Mouse (Mus musculus) embryonic facial prominence, embryonic 13.5 days (tissue): Measurements from ENCODE around the gene Rtl5. TPM values are rescaled to one million over a fixed set of nuclear protein-coding genes. Genes with fewer than 3 reads are reported as not detected.

ENCODE experiments used
- ATAC-seq: fragments of 200-750 bp; cut with Nextera tagmentation; 2 replicates; pipeline ENCODE4 v1.8.0; 2017; ENCODE audit warnings: low read depth; ENCODE audit not compliant: insufficient number of reproducible peaks, insufficient read depth, low FRiP score, low TSS enrichment
- H3K27ac ChIP-seq: fragments of 300-500 bp; sonication (generic); 2 replicates; pipeline ENCODE4 v1.5.1; 2015; ENCODE audit warnings: moderate library complexity, mild to moderate bottlenecking, inconsistent platforms
- H3K27me3 ChIP-seq: fragments of 300-500 bp; sonication (generic); 2 replicates; pipeline ENCODE4 v1.6.1; 2015; ENCODE audit warnings: mild to moderate bottlenecking, inconsistent platforms
- H3K36me3 ChIP-seq: fragments of 300-500 bp; sonication (generic); 2 replicates; pipeline ENCODE4 v1.6.1; 2015; ENCODE audit warnings: mild to moderate bottlenecking, inconsistent platforms
- H3K4me1 ChIP-seq: fragments of 300-500 bp; sonication (generic); 2 replicates; pipeline ENCODE4 v1.6.1; 2015; ENCODE audit warnings: inconsistent platforms
- H3K4me2 ChIP-seq: fragments of 300-500 bp; sonication (generic); 2 replicates; pipeline ENCODE4 v1.6.1; 2015; ENCODE audit warnings: moderate library complexity, mild to moderate bottlenecking, inconsistent platforms
- H3K4me3 ChIP-seq: fragments of 300-500 bp; sonication (generic); 2 replicates; pipeline ENCODE4 v1.5.1; 2015; ENCODE audit warnings: mild to moderate bottlenecking, inconsistent platforms
- H3K9ac ChIP-seq: fragments of 300-500 bp; sonication (generic); 2 replicates; pipeline ENCODE4 v1.6.1; 2015; ENCODE audit warnings: mild to moderate bottlenecking, inconsistent platforms
- H3K9me3 ChIP-seq: fragments of 300-500 bp; sonication (generic); 2 replicates; pipeline ENCODE4 v1.6.1; 2016; ENCODE audit warnings: inconsistent platforms
- WGBS: fragments of 180-500 bp; shearing (Covaris S2); methylation state at CpG from one replicate; pipeline ENCODE4 v1.1.7; 2015; ENCODE audit warnings: mixed read lengths; 5-methylcytosine and 5-hydroxymethylcytosine counted together
- polyA plus RNA-seq: library from polyadenylated mRNA; unstranded; fragments of >200 nt; fragmentation: Nextera tagmentation; extraction: Ambion mirVana; gene quantifications from 2 replicates; pipeline ENCODE4 v1.2.1, GENCODE M21; 2015

The Rtl5 gene
- polyA plus RNA-seq, 1 experiment from 2014 or later, result 2.3 TPM

DNA sequence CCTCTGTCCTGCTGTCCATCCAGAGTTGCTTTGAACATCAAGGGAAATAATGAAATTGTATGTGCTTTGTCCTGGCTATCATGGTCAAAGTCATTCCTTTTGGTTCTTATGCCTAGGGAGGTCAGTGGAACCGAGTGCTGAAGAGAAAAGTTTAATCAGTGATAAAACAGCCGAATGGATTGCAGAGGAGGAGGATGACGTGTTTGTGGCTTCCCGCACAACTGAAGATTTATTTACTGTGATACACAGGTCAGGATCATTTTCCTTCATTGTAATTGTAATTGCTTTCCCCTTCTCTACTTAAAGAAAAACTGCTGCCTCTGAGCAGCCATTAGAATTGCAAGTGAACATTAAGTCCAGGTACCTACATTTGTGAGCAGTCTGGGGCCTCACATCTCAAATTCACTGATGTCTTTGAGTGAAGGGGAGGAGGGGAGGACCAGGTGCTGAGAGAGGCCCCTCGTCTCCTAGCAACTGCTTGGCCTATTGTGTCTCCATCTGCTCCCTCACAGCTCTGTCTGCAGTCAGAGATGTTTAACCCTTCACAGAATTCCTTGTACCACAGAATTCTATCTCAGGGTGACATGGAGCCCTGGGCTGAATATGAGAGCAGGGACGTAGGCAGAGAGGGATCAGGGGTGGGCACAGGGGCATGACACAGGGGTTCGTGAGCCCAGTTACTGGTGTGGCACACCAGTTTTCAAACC lies 10.6 kb upstream of the Rtl5 start:
- Histone ChIP-seq H3K4me2 (no peak overlapping the region), H3K9ac (no peak overlapping the region), H3K9me3 (no peaks in the 10 kb centered on the region), H3K36me3 (peaks cover 12% of the 10 kb centered on the region; the same call in 1 of the 2 replicates), H3K27ac (peak overlapping the region; percentile 39), H3K4me3 (no peak overlapping the region), H3K4me1 (peaks cover 6% of the 10 kb centered on the region; the same call in 1 of the 2 replicates), H3K27me3 (peaks cover 27% of the 10 kb centered on the region; the same call in 1 of the 2 replicates)
- ATAC-seq, result no peak
- WGBS, result 40% methylated on average over 7 of the region's 7 CpGs

DNA sequence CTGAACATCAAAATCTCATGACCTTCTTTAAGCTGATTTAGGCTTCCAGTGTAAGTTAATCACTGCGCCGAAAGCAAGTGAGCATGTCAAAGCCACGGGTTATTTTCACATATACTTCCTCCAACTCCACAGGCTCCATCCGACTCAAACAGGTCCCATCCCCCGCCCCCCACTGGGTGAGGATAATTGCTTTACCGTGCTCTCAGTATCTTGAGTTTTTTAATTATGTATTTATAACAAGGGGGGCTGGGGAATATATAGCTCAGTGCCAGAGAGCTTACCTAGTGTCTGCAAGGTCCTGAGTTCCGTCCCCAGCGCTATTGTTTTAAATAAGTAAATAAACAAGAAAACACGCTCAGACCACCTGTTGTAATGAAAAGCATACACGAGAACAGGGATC lies 10.0 kb upstream of the Rtl5 start:
- Histone ChIP-seq H3K36me3 (peaks cover 12% of the 10 kb centered on the region; the same call in 1 of the 2 replicates), H3K9ac (no peak overlapping the region), H3K4me2 (no peak overlapping the region), H3K4me3 (no peak overlapping the region), H3K9me3 (no peaks in the 10 kb centered on the region), H3K27ac (no peak overlapping the region), H3K27me3 (peaks cover 20% of the 10 kb centered on the region; the same call in 1 of the 2 replicates), H3K4me1 (peaks cover 6% of the 10 kb centered on the region; the same call in 1 of the 2 replicates)
- WGBS, result 60% methylated on average over 10 of the region's 10 CpGs
- no peak for ATAC-seq

DNA sequence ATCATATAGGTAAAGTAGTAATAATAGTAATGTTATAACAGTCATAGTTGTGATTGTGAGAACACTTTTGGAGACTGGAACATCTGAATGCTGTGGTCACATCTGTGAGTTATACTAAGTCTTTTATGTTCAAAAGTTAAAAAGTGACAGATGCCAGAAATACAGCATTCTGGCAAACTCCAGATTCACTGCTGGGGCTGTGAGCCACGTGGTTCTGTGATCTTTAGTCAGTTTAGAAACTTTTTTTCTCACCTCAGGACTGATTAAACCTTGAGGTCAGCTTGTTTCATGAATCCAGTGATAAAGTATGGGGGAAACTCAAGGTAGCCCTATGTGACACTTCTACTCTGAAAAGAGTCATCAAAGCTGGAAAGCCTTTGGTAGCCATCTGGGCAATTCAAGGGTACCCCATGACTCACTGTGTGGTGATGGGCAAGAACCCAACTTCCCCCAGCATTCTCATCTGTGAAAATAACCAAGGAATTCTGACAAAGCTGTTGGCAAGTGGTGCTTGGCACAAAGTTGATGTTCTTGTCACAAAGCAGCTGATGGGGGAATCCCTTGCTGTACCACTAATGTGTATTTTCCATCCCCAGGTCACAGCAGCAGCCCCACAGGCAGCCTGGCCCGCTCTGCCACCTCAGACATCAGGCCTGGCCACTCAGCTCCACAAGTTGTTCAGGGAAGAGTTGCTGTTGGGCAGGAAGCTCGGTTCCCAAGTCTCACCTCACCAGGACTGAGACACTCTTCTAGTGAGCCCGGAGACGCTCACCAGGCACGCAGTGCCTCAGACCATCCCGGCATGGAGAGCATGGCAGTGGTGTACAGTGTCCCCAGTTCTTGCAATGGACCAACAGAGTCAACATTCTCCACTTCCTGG lies 6.0 kb upstream of the Rtl5 start:
- Histone ChIP-seq H3K4me1 (peaks cover 4% of the 10 kb centered on the region; the same call in 1 of the 2 replicates), H3K9me3 (no peaks in the 10 kb centered on the region), H3K27ac (no peak overlapping the region), H3K9ac (no peak overlapping the region), H3K4me2 (no peak overlapping the region), H3K36me3 (peaks cover 12% of the 10 kb centered on the region; the same call in 1 of the 2 replicates), H3K4me3 (no peak overlapping the region), H3K27me3 (peaks cover 29% of the 10 kb centered on the region)
- no peak for ATAC-seq
- WGBS, result 80% methylated on average over 7 of the region's 7 CpGs

DNA sequence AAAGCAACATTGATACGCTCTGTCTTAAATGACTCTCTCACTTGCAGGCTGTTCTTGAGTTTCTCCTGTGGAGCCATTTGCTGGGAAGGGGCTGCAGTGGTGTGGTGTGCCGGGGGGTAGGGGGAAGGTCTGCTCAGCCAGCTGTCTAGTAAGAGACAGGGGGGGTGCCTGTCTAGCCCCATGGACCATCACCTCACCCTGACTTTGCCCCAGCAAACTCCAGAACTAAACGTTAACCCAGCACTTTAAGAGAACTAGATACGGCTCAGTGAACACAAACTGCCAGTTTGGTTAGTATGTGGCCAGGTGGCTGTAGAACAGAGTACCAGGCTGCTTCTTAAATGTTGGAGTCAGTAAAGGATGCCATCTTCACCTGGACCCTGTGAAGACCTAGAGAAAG lies 4.1 kb upstream of the Rtl5 start:
- ATAC-seq, result no peak
- no peak overlapping the region for H3K4me3 ChIP-seq
- peaks cover 12% of the 10 kb centered on the region; the same call in 1 of the 2 replicates for H3K36me3 ChIP-seq
- H3K27me3 ChIP-seq, result peaks cover 44% of the 10 kb centered on the region
- H3K27ac ChIP-seq, result no peak overlapping the region
- peaks cover 3% of the 10 kb centered on the region for H3K4me1 ChIP-seq
- no peaks in the 10 kb centered on the region for H3K9me3 ChIP-seq
- no peak overlapping the region for H3K4me2 ChIP-seq
- 63% methylated on average over 4 of the region's 4 CpGs for WGBS
- no peak overlapping the region for H3K9ac ChIP-seq

DNA sequence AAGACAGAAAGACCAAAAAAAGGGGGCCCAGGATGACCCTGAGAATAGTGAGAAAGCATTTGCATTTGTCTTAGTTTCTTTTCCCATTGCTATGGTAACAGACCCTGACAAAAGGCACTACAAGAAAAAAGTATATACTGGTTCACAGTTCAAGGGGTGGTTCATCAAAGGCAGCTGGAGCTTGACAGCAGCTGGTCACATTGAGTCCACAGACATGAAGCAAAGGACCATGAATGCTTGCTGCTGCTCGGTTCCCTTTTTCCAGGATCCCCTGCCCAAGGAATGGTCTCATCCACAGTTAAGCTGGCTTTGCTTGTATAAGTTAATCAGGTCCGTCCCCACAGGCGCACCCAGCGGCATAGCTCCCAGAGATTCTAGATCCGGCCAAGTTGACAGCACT lies 3.3 kb upstream of the Rtl5 start:
- no peak overlapping the region for H3K4me3 ChIP-seq
- no peaks in the 10 kb centered on the region for H3K9me3 ChIP-seq
- no peak overlapping the region for H3K9ac ChIP-seq
- H3K4me1 ChIP-seq, result peaks cover 8% of the 10 kb centered on the region
- ATAC-seq, result no peak
- peaks cover 50% of the 10 kb centered on the region for H3K27me3 ChIP-seq
- peaks cover 12% of the 10 kb centered on the region; the same call in 1 of the 2 replicates for H3K36me3 ChIP-seq
- no peak overlapping the region for H3K27ac ChIP-seq
- WGBS, result 86% methylated on average over 5 of the region's 5 CpGs
- no peak overlapping the region for H3K4me2 ChIP-seq

DNA sequence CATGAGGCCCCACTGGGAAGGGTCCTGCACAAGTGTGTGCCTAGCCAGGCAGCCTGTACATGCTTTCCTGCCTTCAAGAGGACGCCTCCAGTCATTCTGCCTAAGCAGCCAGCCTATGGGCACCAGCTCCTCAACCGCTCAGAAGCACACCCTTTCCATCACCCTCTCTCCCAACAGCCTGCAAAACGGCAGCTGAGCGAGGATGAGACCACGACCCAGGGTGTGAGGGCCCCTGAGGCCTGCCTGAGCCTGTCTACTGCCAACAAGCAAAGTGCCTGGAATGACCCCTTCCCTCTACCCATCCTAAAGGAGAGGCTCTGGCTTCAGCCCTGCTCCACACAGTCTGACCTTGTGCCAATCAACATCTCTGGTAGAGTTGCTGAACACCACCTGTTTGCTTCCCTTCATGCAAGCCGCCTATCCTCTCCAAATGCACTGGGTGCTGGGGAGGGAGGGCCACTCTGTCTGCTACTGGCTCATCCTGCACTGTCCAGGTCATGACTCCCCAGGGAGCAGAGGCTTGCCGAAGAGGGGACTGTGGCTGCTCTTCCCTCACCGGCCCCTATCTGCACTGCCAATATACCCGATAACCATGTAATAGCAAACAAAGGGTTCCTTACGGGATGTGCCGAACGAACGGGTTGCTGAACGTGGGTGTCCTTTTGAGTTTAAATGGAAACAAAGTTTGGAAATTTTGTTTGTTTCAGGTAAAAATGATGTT lies 2.7 kb upstream of the Rtl5 start:
- Histone ChIP-seq H3K9me3 (no peaks in the 10 kb centered on the region), H3K27me3 (peaks cover 45% of the 10 kb centered on the region), H3K9ac (no peak overlapping the region), H3K4me2 (no peak overlapping the region), H3K27ac (no peak overlapping the region), H3K4me3 (no peak overlapping the region), H3K4me1 (peaks cover 8% of the 10 kb centered on the region), H3K36me3 (peaks cover 12% of the 10 kb centered on the region; the same call in 1 of the 2 replicates)
- 87% methylated on average over 14 of the region's 14 CpGs for WGBS
- no peak for ATAC-seq

DNA sequence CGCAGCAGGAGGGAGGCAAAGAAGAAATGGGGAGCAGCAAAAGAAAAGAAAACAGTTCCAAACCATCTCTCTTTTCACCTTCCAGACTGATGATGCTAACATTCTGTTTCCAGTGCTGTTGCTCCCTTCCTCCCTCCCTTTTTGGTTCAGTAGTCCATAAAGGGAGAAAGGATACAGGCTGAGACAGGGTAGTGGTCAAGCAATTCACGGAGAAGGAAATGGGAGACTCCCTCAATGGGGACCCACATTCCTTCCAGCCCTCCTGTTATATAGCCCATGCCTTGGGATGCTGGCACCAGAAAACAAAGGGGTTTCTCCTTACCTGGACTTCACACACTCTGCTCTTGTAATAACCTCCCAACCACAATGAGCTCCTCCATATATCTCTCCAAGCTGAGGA lies 413 bp upstream of the Rtl5 start:
- 27% methylated on average over 2 of the region's 2 CpGs for WGBS
- Histone ChIP-seq H3K27ac (peak overlapping the region; percentile 78), H3K27me3 (peaks cover 49% of the 10 kb centered on the region), H3K9ac (peak overlapping the region; percentile 72; the same call in 1 of the 2 replicates), H3K4me1 (peaks cover 8% of the 10 kb centered on the region), H3K9me3 (no peaks in the 10 kb centered on the region), H3K4me3 (peak overlapping the region; percentile 53), H3K4me2 (peak overlapping the region; percentile 67), H3K36me3 (no peaks in the 10 kb centered on the region)
- ATAC-seq, result no peak

DNA sequence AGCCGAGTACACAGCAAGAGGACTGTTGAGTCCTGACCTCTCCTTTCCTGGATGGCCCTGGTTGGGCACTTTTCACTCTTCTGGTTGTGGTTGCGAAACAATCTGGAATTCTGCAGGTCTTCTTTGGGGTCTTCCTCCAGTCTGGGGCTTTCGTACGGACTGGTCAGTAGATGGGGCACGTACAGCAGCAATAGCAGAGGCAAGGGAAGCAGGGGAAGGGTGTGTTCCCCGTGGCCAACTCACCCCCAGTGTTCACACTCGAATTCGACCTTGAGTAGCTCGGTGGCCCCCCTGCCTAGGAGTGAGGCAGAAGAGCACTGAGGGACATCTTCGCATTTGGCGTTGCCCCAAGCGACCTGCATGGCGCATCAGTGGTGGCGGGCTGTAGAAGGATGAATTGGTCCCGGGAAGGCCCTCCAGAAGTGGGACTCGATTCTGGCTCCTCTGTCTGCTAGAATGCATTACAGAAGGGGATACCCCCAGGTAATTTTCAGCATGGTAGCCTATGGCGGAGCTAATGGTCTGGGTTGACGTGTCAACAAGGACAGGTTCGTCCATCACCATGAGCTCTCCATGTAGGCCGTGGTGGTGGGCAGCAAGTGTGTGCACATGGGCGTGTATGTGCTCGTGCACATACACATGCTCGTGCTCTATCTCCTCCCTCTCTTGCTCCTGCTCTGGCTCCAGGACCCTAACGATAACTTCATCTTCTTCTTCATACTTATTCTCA lies 2.1 kb downstream of the Rtl5 start:
- peaks cover 14% of the 10 kb centered on the region for H3K4me1 ChIP-seq
- H3K27ac ChIP-seq, result no peak overlapping the region
- no peaks in the 10 kb centered on the region for H3K9me3 ChIP-seq
- H3K36me3 ChIP-seq, result no peaks in the 10 kb centered on the region
- 93% methylated on average over 24 of the region's 24 CpGs for WGBS
- no peak overlapping the region for H3K9ac ChIP-seq
- H3K27me3 ChIP-seq, result peaks cover 59% of the 10 kb centered on the region
- no peak overlapping the region for H3K4me2 ChIP-seq
- ATAC-seq, result no peak
- no peak overlapping the region for H3K4me3 ChIP-seq

DNA sequence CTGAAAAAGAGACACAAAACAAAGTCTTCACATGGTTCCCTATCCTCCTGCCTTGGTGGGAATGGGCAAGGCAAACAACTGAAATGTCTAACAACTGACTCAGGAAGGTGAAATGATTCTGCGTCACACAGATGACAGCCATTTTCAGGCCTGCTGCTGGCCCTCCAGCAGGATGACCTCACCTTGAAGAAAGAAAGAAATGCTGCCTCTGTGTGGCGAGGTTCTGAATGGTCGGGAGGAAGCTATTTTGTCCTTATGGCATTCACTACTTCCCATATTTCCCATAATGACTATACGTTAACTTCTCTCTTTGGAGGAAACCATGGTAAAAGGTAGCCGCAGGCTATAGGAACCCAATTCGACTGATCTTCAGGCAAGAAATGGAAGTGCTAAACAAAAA lies 4.0 kb downstream of the Rtl5 start:
- H3K9ac ChIP-seq, result no peak overlapping the region
- 75% methylated on average over 6 of the region's 6 CpGs for WGBS
- H3K4me1 ChIP-seq, result peaks cover 17% of the 10 kb centered on the region
- H3K27me3 ChIP-seq, result peaks cover 54% of the 10 kb centered on the region
- no peaks in the 10 kb centered on the region for H3K9me3 ChIP-seq
- no peaks in the 10 kb centered on the region for H3K36me3 ChIP-seq
- H3K4me2 ChIP-seq, result no peak overlapping the region
- no peak overlapping the region for H3K27ac ChIP-seq
- ATAC-seq, result no peak
- no peak overlapping the region for H3K4me3 ChIP-seq

DNA sequence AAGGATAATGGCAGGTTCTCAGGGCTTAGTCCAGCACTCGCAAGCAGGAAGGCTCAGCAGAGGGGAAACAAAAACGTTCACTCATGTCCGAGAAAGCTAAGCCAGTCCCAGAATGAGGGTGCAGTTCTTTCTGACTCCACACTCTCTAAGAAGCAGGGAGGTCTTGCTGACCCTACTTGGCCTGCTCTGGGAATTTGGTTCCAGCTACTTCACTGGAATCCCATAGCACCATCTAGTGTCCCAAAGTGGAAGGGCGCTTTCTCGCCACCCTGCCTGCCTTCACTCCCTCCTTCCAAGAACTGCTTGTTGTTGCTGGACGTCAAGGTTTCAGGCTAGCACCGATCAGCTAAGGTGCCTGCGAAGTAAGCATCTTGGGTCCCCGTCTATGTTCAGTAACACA lies 5.0 kb downstream of the Rtl5 start:
- peaks cover 17% of the 10 kb centered on the region for H3K4me1 ChIP-seq

More for the DNA sequence above, 5.0 kb downstream of the Rtl5 start:
- Histone ChIP-seq H3K27ac (no peak overlapping the region), H3K36me3 (no peaks in the 10 kb centered on the region), H3K4me2 (no peak overlapping the region), H3K27me3 (peaks cover 49% of the 10 kb centered on the region), H3K9ac (no peak overlapping the region), H3K4me3 (no peak overlapping the region), H3K9me3 (no peaks in the 10 kb centered on the region)
- ATAC-seq, result no peak
- WGBS, result 24% methylated on average over 9 of the region's 9 CpGs
